Mouse (Mus musculus) forebrain, embryonic 15.5 days (tissue): ENCODE data around the gene Rapgef4. TPM values are rescaled to one million over a fixed set of nuclear protein-coding genes. Genes with fewer than 3 reads are reported as not detected.

Experiments used
- ATAC-seq: fragments of 200-750 bp; cut with Nextera tagmentation; replicated peaks from 2 replicates; pipeline ENCODE4 v1.8.0; 2017; ENCODE audit warnings: mild to moderate bottlenecking, moderate TSS enrichment, moderate library complexity
- H3K27ac ChIP-seq: fragments of 300-500 bp; sonication (generic); replicated peaks from 2 replicates; pipeline ENCODE4 v1.5.1; 2015; ENCODE audit warnings: mild to moderate bottlenecking, inconsistent platforms
- H3K27me3 ChIP-seq: fragments of 300-500 bp; sonication (generic); 2 replicates; pipeline ENCODE4 v1.6.1; 2015; ENCODE audit warnings: inconsistent platforms
- H3K36me3 ChIP-seq: fragments of 300-500 bp; sonication (generic); 2 replicates; pipeline ENCODE4 v1.6.1; 2015; ENCODE audit warnings: mild to moderate bottlenecking, inconsistent platforms
- H3K4me1 ChIP-seq: fragments of 300-500 bp; sonication (generic); 2 replicates; pipeline ENCODE4 v1.6.1; 2015; ENCODE audit warnings: inconsistent platforms
- H3K4me2 ChIP-seq: fragments of 300-500 bp; sonication (generic); replicated peaks from 2 replicates; pipeline ENCODE4 v1.6.1; 2015; ENCODE audit warnings: mild to moderate bottlenecking, inconsistent platforms
- H3K4me3 ChIP-seq: fragments of 300-500 bp; sonication (generic); 2 replicates; pipeline ENCODE4 v1.5.1; 2015; ENCODE audit warnings: mild to moderate bottlenecking, inconsistent platforms
- H3K9ac ChIP-seq: fragments of 300-500 bp; sonication (generic); replicated peaks from 2 replicates; pipeline ENCODE4 v1.6.1; 2015; ENCODE audit warnings: mild to moderate bottlenecking, inconsistent platforms
- H3K9me3 ChIP-seq: fragments of 300-500 bp; sonication (generic); 2 replicates; pipeline ENCODE4 v1.6.1; 2016; ENCODE audit warnings: inconsistent platforms
- WGBS: fragments of 180-500 bp; shearing (Covaris S2); methylation state at CpG from one replicate; pipeline ENCODE4 v1.1.7; 2015; ENCODE audit warnings: mixed read lengths; 5-methylcytosine and 5-hydroxymethylcytosine counted together
- polyA plus RNA-seq: library from polyadenylated mRNA; unstranded; fragments of >200 nt; fragmentation: Nextera tagmentation; extraction: Ambion mirVana; gene quantifications from 2 replicates; pipeline ENCODE4 v1.2.1, GENCODE M21; 2015

Gene Rapgef4
- polyA plus RNA-seq, 1 experiment from 2014 or later, result 14.0 TPM

GRCm38 (mm10) chr2:72092046-72092445, 111.0 kb downstream of the Rapgef4 start:
- ATAC-seq, result no peak
- WGBS, result 37% methylated on average over 3 of the region's 3 CpGs

GRCm38 (mm10) chr2:72093402-72094037, 112.5 kb downstream of the Rapgef4 start:
- H3K9ac ChIP-seq, result no peak overlapping the region
- H3K4me3 ChIP-seq, result no peak overlapping the region
- no peaks in the 10 kb centered on the region for H3K9me3 ChIP-seq
- H3K27ac ChIP-seq, result 0 out of 2 replicates have a peak overlapping the region, but pooled peaks have one; percentile 16
- H3K36me3 ChIP-seq, result no peaks in the 10 kb centered on the region
- H3K27me3 ChIP-seq, result no peaks in the 10 kb centered on the region
- H3K4me1 ChIP-seq, result peaks cover 24% of the 10 kb centered on the region
- no peak for ATAC-seq
- H3K4me2 ChIP-seq, result no peak overlapping the region
- 66% methylated on average over 20 of the region's 20 CpGs for WGBS

More at GRCm38 (mm10) chr2:72092046-72092445, 111.0 kb downstream of the Rapgef4 start:
- Histone ChIP-seq H3K36me3 (no peaks in the 10 kb centered on the region), H3K9me3 (no peaks in the 10 kb centered on the region), H3K27me3 (no peaks in the 10 kb centered on the region), H3K27ac (no peak overlapping the region), H3K4me1 (peaks cover 24% of the 10 kb centered on the region), H3K4me3 (no peak overlapping the region), H3K9ac (no peak overlapping the region), H3K4me2 (no peak overlapping the region)

DNA sequence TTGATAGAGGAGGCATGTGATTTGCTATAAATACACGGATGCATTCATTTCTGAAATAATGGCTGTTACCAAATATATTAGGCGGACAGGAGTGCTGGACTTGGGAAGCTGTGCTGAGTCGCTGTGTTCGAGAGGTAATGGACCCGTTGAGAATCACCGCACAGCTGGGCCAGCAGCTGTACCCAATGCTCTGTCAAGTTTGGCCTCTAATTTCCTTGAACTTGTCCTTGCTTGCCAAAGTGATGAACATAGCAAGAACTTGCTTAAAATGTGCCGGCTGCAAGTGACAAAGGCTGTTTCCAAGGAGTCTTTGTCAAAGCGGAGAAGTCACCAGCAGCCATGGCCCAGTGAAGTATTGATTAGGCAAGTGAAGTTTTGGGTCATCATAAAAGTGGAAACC, 113.0 kb downstream of the Rapgef4 start:
- no peak for ATAC-seq
- Histone ChIP-seq H3K9ac (no peak overlapping the region), H3K4me1 (peaks cover 24% of the 10 kb centered on the region), H3K4me2 (no peak overlapping the region), H3K27me3 (no peaks in the 10 kb centered on the region), H3K9me3 (no peaks in the 10 kb centered on the region), H3K4me3 (no peak overlapping the region), H3K36me3 (no peaks in the 10 kb centered on the region), H3K27ac (no peak overlapping the region)
- WGBS, result 76% methylated on average over 8 of the region's 8 CpGs

- H3K27ac ChIP-seq, result 0 out of 2 replicates have a peak overlapping the region, but pooled peaks have one; percentile 21
- H3K4me3 ChIP-seq, result no peak overlapping the region
- H3K36me3 ChIP-seq, result no peaks in the 10 kb centered on the region
- H3K9me3 ChIP-seq, result no peaks in the 10 kb centered on the region
- no peak overlapping the region for H3K9ac ChIP-seq
- no peak for ATAC-seq
- peaks cover 24% of the 10 kb centered on the region for H3K4me1 ChIP-seq
- no peak overlapping the region for H3K4me2 ChIP-seq
- WGBS, result 52% methylated on average over 7 of the region's 7 CpGs
- H3K27me3 ChIP-seq, result no peaks in the 10 kb centered on the region
Measured at GRCm38 (mm10) chr2:72094446-72094845, 113.4 kb downstream of the Rapgef4 start.

DNA sequence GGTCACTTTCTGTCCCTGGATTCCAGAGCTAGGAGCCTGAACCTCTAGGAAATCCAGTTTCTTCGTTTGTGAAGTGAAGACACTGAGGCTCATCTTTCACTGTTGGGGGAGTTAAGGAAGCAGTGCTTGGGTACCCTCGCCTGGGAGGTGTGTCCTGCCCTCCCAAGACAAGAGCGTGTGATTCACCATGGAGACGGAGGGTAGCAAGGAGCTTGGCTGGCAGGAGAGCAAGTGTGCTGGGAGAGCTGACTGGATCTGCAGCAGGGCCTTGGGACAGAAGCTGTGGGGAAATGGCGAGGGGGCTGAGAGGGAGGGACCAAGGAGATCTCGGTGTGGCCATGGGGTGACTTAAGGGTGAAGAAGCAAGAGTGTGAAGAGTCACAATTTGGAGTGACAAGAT, 114.0 kb downstream of the Rapgef4 start:
- Histone ChIP-seq H3K9ac (no peak overlapping the region), H3K27me3 (no peaks in the 10 kb centered on the region), H3K4me2 (no peak overlapping the region), H3K9me3 (no peaks in the 10 kb centered on the region), H3K4me3 (no peak overlapping the region), H3K36me3 (no peaks in the 10 kb centered on the region), H3K27ac (no peak overlapping the region), H3K4me1 (peaks cover 24% of the 10 kb centered on the region)
- 67% methylated on average over 6 of the region's 6 CpGs for WGBS
- ATAC-seq, result no peak

- Histone ChIP-seq H3K4me3 (no peak overlapping the region), H3K4me1 (peaks cover 24% of the 10 kb centered on the region), H3K27ac (no peak overlapping the region), H3K27me3 (no peaks in the 10 kb centered on the region), H3K9ac (no peak overlapping the region), H3K36me3 (no peaks in the 10 kb centered on the region), H3K4me2 (no peak overlapping the region), H3K9me3 (no peaks in the 10 kb centered on the region)
- WGBS, result 42% methylated on average over 3 of the region's 3 CpGs
- no peak for ATAC-seq
Measured at GRCm38 (mm10) chr2:72096345-72096744, 115.3 kb downstream of the Rapgef4 start.

- Histone ChIP-seq H3K9ac (no peak overlapping the region), H3K4me3 (no peak overlapping the region), H3K36me3 (no peaks in the 10 kb centered on the region), H3K27ac (no peak overlapping the region), H3K9me3 (no peaks in the 10 kb centered on the region), H3K4me1 (peaks cover 17% of the 10 kb centered on the region), H3K4me2 (no peak overlapping the region), H3K27me3 (no peaks in the 10 kb centered on the region)
- WGBS, result 91% methylated on average over 8 of the region's 8 CpGs
- ATAC-seq, result no peak
Measured at GRCm38 (mm10) chr2:72098366-72098765, 117.3 kb downstream of the Rapgef4 start.

DNA sequence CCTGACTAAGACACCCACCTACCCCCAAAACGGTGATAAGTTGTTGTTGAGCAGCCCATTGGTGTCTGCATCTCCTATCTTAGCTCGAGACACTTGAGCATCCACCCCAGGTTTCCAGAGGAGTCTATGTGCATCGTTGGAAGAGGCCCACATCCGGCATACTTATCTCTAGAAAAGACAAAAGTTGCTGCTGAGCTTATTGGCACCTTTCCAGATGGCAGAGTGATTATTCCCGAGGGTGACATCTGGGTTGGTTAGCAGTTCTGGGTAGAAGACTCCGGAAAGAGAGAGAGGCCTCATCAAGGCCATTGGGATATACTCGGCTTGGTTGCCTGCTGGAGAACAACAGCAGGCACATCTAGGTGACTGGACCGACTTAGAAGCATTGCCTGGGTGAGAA, 123.6 kb downstream of the Rapgef4 start:
- H3K4me1 ChIP-seq, result peaks cover 19% of the 10 kb centered on the region
- H3K27me3 ChIP-seq, result no peaks in the 10 kb centered on the region
- no peak overlapping the region for H3K9ac ChIP-seq
- ATAC-seq, result no peak
- no peaks in the 10 kb centered on the region for H3K36me3 ChIP-seq
- H3K4me3 ChIP-seq, result no peak overlapping the region
- H3K4me2 ChIP-seq, result no peak overlapping the region
- no peak overlapping the region for H3K27ac ChIP-seq
- 66% methylated on average over 8 of the region's 8 CpGs for WGBS
- H3K9me3 ChIP-seq, result no peaks in the 10 kb centered on the region

DNA sequence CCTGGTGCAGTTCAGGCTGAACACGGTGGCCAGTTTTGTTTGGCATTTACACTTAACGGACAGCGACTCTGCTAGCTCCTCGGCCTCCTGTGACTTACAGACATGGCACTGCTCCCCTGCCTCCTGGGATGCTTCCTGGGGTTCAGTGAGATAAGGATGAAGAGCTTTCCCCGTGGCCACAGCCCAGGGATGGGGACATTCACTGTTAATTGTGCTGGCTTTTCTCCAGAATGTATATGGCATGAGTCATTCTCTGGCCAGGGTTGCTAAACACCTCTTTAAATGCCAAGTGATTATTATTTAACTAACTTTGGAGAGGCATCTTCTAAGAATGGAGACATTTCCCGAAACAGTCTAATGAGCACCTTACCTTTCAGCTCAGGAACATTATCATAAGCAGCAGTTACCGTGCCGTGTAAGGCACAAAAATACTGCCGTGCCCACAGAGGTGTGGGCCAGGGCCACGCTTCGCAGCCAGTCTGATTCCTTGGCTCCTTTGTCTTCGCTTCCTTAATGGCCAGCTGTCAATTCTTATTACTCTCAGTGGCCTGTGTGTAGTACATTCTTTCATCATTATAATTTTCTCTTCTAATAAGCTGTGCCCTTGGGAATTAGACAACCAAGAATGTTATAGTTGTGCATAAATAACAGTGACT, 126.6 kb downstream of the Rapgef4 start:
- H3K27me3 ChIP-seq, result no peaks in the 10 kb centered on the region
- ATAC-seq, result no peak
- H3K4me3 ChIP-seq, result no peak overlapping the region
- H3K36me3 ChIP-seq, result no peaks in the 10 kb centered on the region
- WGBS, result 33% methylated on average over 12 of the region's 12 CpGs
- H3K4me1 ChIP-seq, result peaks cover 19% of the 10 kb centered on the region
- no peak overlapping the region for H3K27ac ChIP-seq
- H3K9ac ChIP-seq, result no peak overlapping the region
- H3K9me3 ChIP-seq, result no peaks in the 10 kb centered on the region
- no peak overlapping the region for H3K4me2 ChIP-seq

- Histone ChIP-seq H3K27ac (peak overlapping the region; percentile 34; the same call in 1 of the 2 replicates), H3K9me3 (no peaks in the 10 kb centered on the region), H3K9ac (no peak overlapping the region), H3K4me2 (no peak overlapping the region), H3K4me1 (peaks cover 19% of the 10 kb centered on the region), H3K4me3 (no peak overlapping the region), H3K27me3 (no peaks in the 10 kb centered on the region), H3K36me3 (no peaks in the 10 kb centered on the region)
- no peak for ATAC-seq
- WGBS, result 34% methylated on average over 4 of the region's 4 CpGs
Measured at GRCm38 (mm10) chr2:72108448-72109312, 127.6 kb downstream of the Rapgef4 start.

- Histone ChIP-seq H3K27me3 (no peaks in the 10 kb centered on the region), H3K27ac (no peak overlapping the region), H3K4me3 (no peak overlapping the region), H3K36me3 (no peaks in the 10 kb centered on the region), H3K4me1 (peaks cover 19% of the 10 kb centered on the region), H3K9me3 (no peaks in the 10 kb centered on the region), H3K4me2 (no peak overlapping the region), H3K9ac (no peak overlapping the region)
- ATAC-seq, result no peak
- 81% methylated on average over 5 of the region's 5 CpGs for WGBS
Measured at GRCm38 (mm10) chr2:72110404-72110803, 129.4 kb downstream of the Rapgef4 start.

- WGBS, result 90% methylated on average over 5 of the region's 5 CpGs
- Histone ChIP-seq H3K4me2 (no peak overlapping the region), H3K9me3 (no peaks in the 10 kb centered on the region)
Measured at GRCm38 (mm10) chr2:72113716-72114115, 132.7 kb downstream of the Rapgef4 start.

More at GRCm38 (mm10) chr2:72113716-72114115, 132.7 kb downstream of the Rapgef4 start:
- Histone ChIP-seq H3K36me3 (no peaks in the 10 kb centered on the region), H3K4me1 (peaks cover 12% of the 10 kb centered on the region), H3K27ac (no peak overlapping the region), H3K27me3 (no peaks in the 10 kb centered on the region), H3K9ac (no peak overlapping the region), H3K4me3 (no peak overlapping the region)
- no peak for ATAC-seq
